Mouse (Mus musculus) limb, embryonic 10.5 days (tissue): ENCODE data around the gene Fto. TPM values are rescaled to one million over a fixed set of nuclear protein-coding genes. Genes with fewer than 3 reads are reported as not detected.

Source experiments
- DNase-seq: peaks from one replicate; pipeline ENCODE4 v3.0.0-alpha.2; 2017; ENCODE audit warnings: low spot score
- H3K27ac ChIP-seq: fragments of 300-500 bp; sonication (generic); 2 replicates; pipeline ENCODE4 v1.5.1; 2016; ENCODE audit warnings: mild to moderate bottlenecking
- H3K27me3 ChIP-seq: fragments of 300-500 bp; sonication (generic); 2 replicates; pipeline ENCODE4 v1.6.1; 2016; ENCODE audit warnings: low read depth, mild to moderate bottlenecking; ENCODE audit not compliant: poor library complexity, severe bottlenecking
- H3K36me3 ChIP-seq: fragments of 300-500 bp; sonication (generic); 2 replicates; pipeline ENCODE4 v1.6.1; 2016; ENCODE audit warnings: mild to moderate bottlenecking, moderate library complexity
- H3K4me1 ChIP-seq: fragments of 300-500 bp; sonication (generic); 2 replicates; pipeline ENCODE4 v1.6.1; 2016
- H3K4me3 ChIP-seq: fragments of 300-500 bp; sonication (generic); 2 replicates; pipeline ENCODE4 v1.5.1; 2016; ENCODE audit warnings: mild to moderate bottlenecking, moderate library complexity
- H3K9me3 ChIP-seq: fragments of 300-500 bp; sonication (generic); replicated peaks from 2 replicates; pipeline ENCODE4 v1.6.1; 2016; ENCODE audit warnings: mild to moderate bottlenecking
- WGBS: fragments of 180-500 bp; shearing (Covaris S2); methylation state at CpG from one replicate; pipeline ENCODE4 v1.1.7; 2016; 5-methylcytosine and 5-hydroxymethylcytosine counted together
- polyA plus RNA-seq: library from polyadenylated mRNA; unstranded; fragments of >200 nt; fragmentation: Nextera tagmentation; extraction: Ambion mirVana; gene quantifications from 2 replicates; pipeline ENCODE4 v1.2.1, GENCODE M21; 2016

Fto gene
- polyA plus RNA-seq, 1 experiment from 2014 or later, result 100 TPM

GRCm38 (mm10) chr8:91711202-91711601 is 397.9 kb downstream of the Fto start:
- Histone ChIP-seq H3K4me1 (peaks cover 67% of the 10 kb centered on the region), H3K9me3 (0 out of 2 replicates have a peak, but pooled peaks cover 2% of the 10 kb centered on the region), H3K36me3 (no peaks in the 10 kb centered on the region), H3K4me3 (no peak overlapping the region), H3K27ac (no peak overlapping the region), H3K27me3 (peaks cover 91% of the 10 kb centered on the region)
- no peak for DNase-seq
- 53% methylated on average over 6 of the region's 6 CpGs for WGBS

GRCm38 (mm10) chr8:91711981-91712598 is 398.8 kb downstream of the Fto start:
- 0 out of 2 replicates have a peak overlapping the region, but pooled peaks have one; percentile 37 for H3K4me3 ChIP-seq
- H3K9me3 ChIP-seq, result 0 out of 2 replicates have a peak, but pooled peaks cover 2% of the 10 kb centered on the region
- DNase-seq, result no peak
- H3K27ac ChIP-seq, result peak overlapping the region; percentile 81
- H3K27me3 ChIP-seq, result peaks cover 91% of the 10 kb centered on the region
- no peaks in the 10 kb centered on the region for H3K36me3 ChIP-seq
- 13% methylated on average over 6 of the region's 6 CpGs for WGBS
- peaks cover 70% of the 10 kb centered on the region for H3K4me1 ChIP-seq

GRCm38 (mm10) chr8:91712731-91713569 is 399.6 kb downstream of the Fto start:
- peak overlapping the region; percentile 81 for H3K27ac ChIP-seq
- 5% methylated on average over 31 of the region's 31 CpGs for WGBS
- H3K9me3 ChIP-seq, result no peaks in the 10 kb centered on the region
- H3K4me3 ChIP-seq, result peak overlapping the region; percentile 37
- H3K27me3 ChIP-seq, result peaks cover 92% of the 10 kb centered on the region
- DNase-seq, result peak; percentile 66
- peaks cover 70% of the 10 kb centered on the region for H3K4me1 ChIP-seq
- H3K36me3 ChIP-seq, result no peaks in the 10 kb centered on the region

GRCm38 (mm10) chr8:91713677-91714312 is 400.5 kb downstream of the Fto start:
- Histone ChIP-seq H3K9me3 (no peaks in the 10 kb centered on the region), H3K36me3 (no peaks in the 10 kb centered on the region), H3K27me3 (peaks cover 90% of the 10 kb centered on the region), H3K27ac (peak overlapping the region; percentile 81), H3K4me3 (peak overlapping the region; percentile 37), H3K4me1 (peaks cover 70% of the 10 kb centered on the region)
- 3% methylated on average over 12 of the region's 12 CpGs for WGBS
- peak; percentile 88 for DNase-seq

- Histone ChIP-seq H3K36me3 (no peaks in the 10 kb centered on the region), H3K9me3 (no peaks in the 10 kb centered on the region), H3K27me3 (peaks cover 90% of the 10 kb centered on the region), H3K4me1 (peaks cover 66% of the 10 kb centered on the region), H3K27ac (peak overlapping the region; percentile 81), H3K4me3 (no peak overlapping the region)
- DNase-seq, result no peak
- WGBS, result 77% methylated on average over 7 of the region's 7 CpGs
Observed at GRCm38 (mm10) chr8:91714733-91715132, 401.4 kb downstream of the Fto start.

DNA sequence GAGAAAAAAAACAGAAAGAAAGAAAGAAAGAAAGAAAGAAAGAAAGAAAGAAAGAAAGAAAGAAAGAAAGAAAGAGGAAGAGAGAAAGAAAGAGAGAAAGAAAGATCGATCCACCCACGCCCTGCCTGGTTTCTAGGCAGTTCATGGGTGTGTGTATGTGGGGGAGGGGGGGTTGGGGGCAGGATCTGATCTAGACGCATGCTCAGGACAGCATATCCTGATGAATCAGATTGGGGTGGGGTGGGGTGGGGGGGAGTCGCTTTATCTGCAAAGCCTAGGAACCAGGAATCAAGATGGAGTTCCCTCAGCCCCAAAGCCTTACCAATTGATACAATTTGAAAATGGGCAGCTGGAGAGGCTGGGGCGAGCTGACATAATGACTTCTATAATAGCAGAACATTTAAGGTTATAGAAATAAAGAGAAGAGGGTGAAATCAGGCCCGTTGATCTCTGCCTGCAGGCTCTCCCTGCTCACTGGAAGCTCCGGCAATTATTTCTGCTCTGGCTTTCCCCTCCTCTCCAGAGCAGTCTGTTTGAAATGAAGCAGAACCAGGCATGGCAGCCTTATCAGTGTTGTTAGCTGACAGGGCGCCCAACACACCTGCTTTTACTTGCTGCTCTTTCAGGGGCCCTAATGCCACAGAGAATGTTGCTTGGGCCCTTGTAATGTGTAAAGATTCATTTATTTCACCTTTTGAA is 402.2 kb downstream of the Fto start:
- peaks cover 57% of the 10 kb centered on the region for H3K4me1 ChIP-seq
- H3K4me3 ChIP-seq, result no peak overlapping the region
- no peaks in the 10 kb centered on the region for H3K36me3 ChIP-seq
- no peak for DNase-seq
- no peaks in the 10 kb centered on the region for H3K9me3 ChIP-seq
- 18% methylated on average over 8 of the region's 8 CpGs for WGBS
- H3K27me3 ChIP-seq, result peaks cover 82% of the 10 kb centered on the region
- 0 out of 2 replicates have a peak overlapping the region, but pooled peaks have one; percentile 42 for H3K27ac ChIP-seq

Other genes starting within 250 kb of the Fto start
- gene Rbl2, start 243.5 kb upstream of the Fto start, polyA plus RNA-seq, result 4.4 and 6.2 TPM in 2 replicates
- gene Aktip, start 113.5 kb upstream of the Fto start, polyA plus RNA-seq, result 39.3 and 39.7 TPM in 2 replicates
- 11.8 and 13.1 TPM in 2 replicates for gene Rpgrip1l, start 263 bp upstream of the Fto start, polyA plus RNA-seq